Mouse (Mus musculus) G1E (cell line): ENCODE results near the gene Ppil4. TPM values are rescaled to one million over a fixed set of nuclear protein-coding genes. Genes with fewer than 3 reads are reported as not detected.

Source experiments
- ATAC-seq: 2 replicates; pipeline ENCODE4 v1.8.0; 2016; ENCODE audit warnings: mild to moderate bottlenecking; ENCODE audit not compliant: insufficient number of reproducible peaks, poor library complexity, low FRiP score, severe bottlenecking; ENCODE audit errors: extremely low read depth
- DNase-seq: peaks from one replicate; pipeline ENCODE4 v3.0.0; 2012; ENCODE audit warnings: low spot score
- H3K27me3 ChIP-seq: 2 replicates; pipeline ENCODE4 v1.6.1; 2012; ENCODE audit warnings: mild to moderate bottlenecking, low read length, inconsistent platforms; ENCODE audit not compliant: insufficient read depth
- H3K36me3 ChIP-seq: replicated peaks from 2 replicates; pipeline ENCODE3; 2012; ENCODE audit warnings: mild to moderate bottlenecking, inconsistent platforms
- H3K4me1 ChIP-seq: 2 replicates; pipeline ENCODE4 v1.6.1; 2012; ENCODE audit warnings: low read depth, low read length, inconsistent platforms, mixed read lengths; ENCODE audit not compliant: insufficient read depth
- H3K4me3 ChIP-seq: 2 replicates; pipeline ENCODE4 v1.5.1; 2012; ENCODE audit warnings: low read depth, mild to moderate bottlenecking, inconsistent platforms, low read length, moderate library complexity, mixed read lengths
- H3K9me3 ChIP-seq: replicated peaks from 2 replicates; pipeline ENCODE4 v1.6.1; 2012; ENCODE audit warnings: inconsistent platforms
- CTCF ChIP-seq: IDR thresholded peaks from 2 replicates; pipeline ENCODE4 v1.5.1; 2012; ENCODE audit warnings: low read depth, low read length, inconsistent platforms, mixed read lengths
- GATA1 ChIP-seq: IDR thresholded peaks from 2 replicates; pipeline ENCODE4 v1.6.1; 2012; ENCODE audit warnings: borderline replicate concordance, low read length, inconsistent platforms, mixed read lengths
- GATA2 ChIP-seq: IDR thresholded peaks from 2 replicates; pipeline ENCODE4 v1.6.1; 2012; ENCODE audit warnings: low read depth, low read length, inconsistent platforms, borderline replicate concordance
- POLR2AphosphoS5 ChIP-seq: IDR thresholded peaks from 2 replicates; pipeline ENCODE4 v1.6.1; 2012; ENCODE audit warnings: low read depth, low read length, inconsistent platforms; ENCODE audit not compliant: insufficient replicate concordance
- TAL1 ChIP-seq: conservative IDR thresholded peaks from 2 replicates; pipeline ENCODE4 v1.6.1; 2012; ENCODE audit warnings: low read depth, low read length, inconsistent platforms, mixed read lengths
- polyA plus RNA-seq: library from polyadenylated mRNA; stranded (reverse); fragments of >175 nt; gene quantifications from 2 replicates; pipeline ENCODE4 v1.2.3, GENCODE M21; 2012
- total RNA-seq, 2 experiments: library from RNA; stranded (forward) in 1 of 2; stranded (reverse) in 1 of 2; fragments of 200-1000 nt in 1 of 2; fragments of >200 nt in 1 of 2; fragmentation: Nextera tagmentation in 1 of 2; gene quantifications; 2 replicates each; pipeline ENCODE4 v1.2.3; 2014 to 2017

Gene Ppil4
- total and polyA plus RNA-seq, 3 experiments = 7.3 to 97.7 (median 62.1) TPM

GRCm38 (mm10) chr10:7792254-7792750, 389 bp upstream of the Ppil4 start:
- Histone ChIP-seq H3K4me3 (peak overlapping the region; percentile 88), H3K9me3 (no peaks in the 10 kb centered on the region), H3K27me3 (no peaks in the 10 kb centered on the region), H3K36me3 (peaks cover 52% of the 10 kb centered on the region), H3K4me1 (peaks cover 23% of the 10 kb centered on the region)
- TF ChIP-seq CTCF (no peak), GATA2 (no peak), POLR2AphosphoS5 (no peak), GATA1 (no peak)
- 0 out of 2 replicates have a peak, but pooled peaks have one; percentile 18 for ATAC-seq
- no peak for DNase-seq

- H3K4me3 ChIP-seq = no peak overlapping the region
- no peak for TF ChIP-seq GATA1
- TF ChIP-seq POLR2AphosphoS5 = no peak
- no peak for TF ChIP-seq TAL1
- no peak for TF ChIP-seq CTCF
- no peak for TF ChIP-seq GATA2
- H3K4me1 ChIP-seq = peaks cover 3% of the 10 kb centered on the region; the same call in 1 of the 2 replicates
- ATAC-seq = no peak
- no peaks in the 10 kb centered on the region for H3K9me3 ChIP-seq
- H3K36me3 ChIP-seq = peaks cover 92% of the 10 kb centered on the region
- H3K27me3 ChIP-seq = no peaks in the 10 kb centered on the region
- no peak for DNase-seq
Observed at GRCm38 (mm10) chr10:7801258-7801657, 8.6 kb downstream of the Ppil4 start.

DNA sequence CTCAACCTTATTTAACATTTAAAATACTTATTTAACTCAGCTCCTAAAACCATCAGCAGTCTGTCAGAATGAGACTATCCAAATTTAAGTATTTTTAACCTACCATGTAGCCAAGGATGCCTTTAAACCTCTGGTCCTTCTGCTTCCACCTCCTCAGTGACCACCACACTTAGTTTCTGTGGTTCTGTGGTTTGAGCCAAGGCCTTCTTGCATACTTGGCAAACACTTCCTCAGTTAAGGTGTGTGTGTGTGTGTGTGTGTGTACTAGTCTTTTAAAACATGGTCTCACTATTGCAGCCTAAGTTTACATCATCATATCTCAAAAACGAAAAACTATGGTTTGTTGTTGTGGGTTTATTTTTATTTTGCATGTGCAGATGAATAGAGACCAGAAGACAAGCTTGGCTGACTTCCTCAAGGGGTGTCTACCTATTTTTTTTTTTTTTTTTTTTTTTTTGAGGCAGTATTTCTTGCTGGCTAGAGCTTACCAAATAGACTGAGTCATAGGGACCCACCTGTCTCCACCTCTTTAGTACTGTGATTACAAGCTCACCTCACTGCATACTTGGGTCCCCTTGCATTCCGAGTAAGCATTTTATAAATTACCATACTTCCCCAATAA, 9.9 kb downstream of the Ppil4 start:
- no peak for TF ChIP-seq GATA1
- TF ChIP-seq POLR2AphosphoS5 = no peak
- no peak for TF ChIP-seq CTCF
- no peak for TF ChIP-seq GATA2
- Histone ChIP-seq H3K4me1 (peaks cover 3% of the 10 kb centered on the region; the same call in 1 of the 2 replicates), H3K4me3 (no peak overlapping the region), H3K27me3 (no peaks in the 10 kb centered on the region), H3K36me3 (peaks cover 85% of the 10 kb centered on the region), H3K9me3 (no peaks in the 10 kb centered on the region)
- ATAC-seq (no peak), DNase-seq (no peak)

- no peaks in the 10 kb centered on the region for H3K9me3 ChIP-seq
- peaks cover 3% of the 10 kb centered on the region; the same call in 1 of the 2 replicates for H3K4me1 ChIP-seq
- no peak overlapping the region for H3K4me3 ChIP-seq
- no peaks in the 10 kb centered on the region for H3K27me3 ChIP-seq
- TF ChIP-seq GATA1 (no peak), GATA2 (no peak), CTCF (peak; percentile 53)
- no peak; the same call in 1 of the 2 replicates for ATAC-seq
- peaks cover 82% of the 10 kb centered on the region for H3K36me3 ChIP-seq
- peak; percentile 6 for DNase-seq
Observed at GRCm38 (mm10) chr10:7809937-7810336, 17.2 kb downstream of the Ppil4 start.

DNA sequence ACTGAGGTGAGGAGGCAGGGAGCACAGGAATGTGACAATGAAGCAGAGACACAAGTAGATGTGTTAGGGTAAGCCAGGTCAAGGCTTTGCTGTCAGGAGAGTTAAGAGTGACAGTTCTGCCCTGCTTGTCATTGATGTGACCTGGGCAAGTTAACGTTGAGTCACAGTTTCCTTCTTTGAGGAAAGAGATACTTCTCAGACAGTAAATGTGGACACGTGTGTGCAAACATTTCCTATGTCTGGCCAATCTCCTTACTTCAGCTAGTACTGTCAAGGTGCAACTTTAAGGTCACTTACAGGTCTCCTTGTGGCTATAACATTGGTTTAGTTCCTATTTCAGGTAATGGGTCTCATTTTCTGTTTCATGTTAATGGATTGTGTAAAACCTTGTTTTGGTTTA, 23.8 kb downstream of the Ppil4 start:
- TF ChIP-seq GATA1 = no peak
- TF ChIP-seq TAL1 = no peak
- TF ChIP-seq POLR2AphosphoS5 = no peak
- DNase-seq (no peak), ATAC-seq (no peak)
- Histone ChIP-seq H3K36me3 (peaks cover 88% of the 10 kb centered on the region), H3K4me3 (no peak overlapping the region), H3K9me3 (no peaks in the 10 kb centered on the region), H3K27me3 (no peaks in the 10 kb centered on the region), H3K4me1 (peaks cover 3% of the 10 kb centered on the region; the same call in 1 of the 2 replicates)

DNA sequence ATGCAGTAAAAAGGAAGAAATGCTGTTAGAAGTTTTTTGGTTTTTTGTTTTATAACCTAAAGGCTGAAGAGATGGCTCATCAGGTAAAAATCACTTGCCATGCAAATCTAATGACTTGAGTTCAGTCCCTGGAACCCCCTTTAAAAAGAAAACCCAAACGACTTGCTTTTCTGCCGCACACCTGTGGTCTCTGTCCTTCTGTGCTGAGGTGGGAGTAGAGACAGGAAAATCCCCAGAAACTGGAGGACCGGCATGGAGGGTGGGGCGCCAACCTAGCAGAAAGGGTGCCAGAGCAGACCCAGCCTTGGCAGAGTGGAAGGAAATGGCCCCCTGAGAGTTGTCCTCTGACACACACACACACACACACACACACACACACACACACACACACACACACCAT, 26.0 kb downstream of the Ppil4 start:
- no peak for ATAC-seq
- H3K36me3 ChIP-seq = peaks cover 90% of the 10 kb centered on the region
- H3K27me3 ChIP-seq = no peaks in the 10 kb centered on the region
- no peaks in the 10 kb centered on the region for H3K9me3 ChIP-seq
- no peak overlapping the region for H3K4me3 ChIP-seq
- H3K4me1 ChIP-seq = peaks cover 3% of the 10 kb centered on the region; the same call in 1 of the 2 replicates
- no peak for TF ChIP-seq GATA1
- TF ChIP-seq CTCF = no peak
- no peak for TF ChIP-seq GATA2
- no peak for TF ChIP-seq TAL1
- no peak for TF ChIP-seq POLR2AphosphoS5
- DNase-seq = no peak

GRCm38 (mm10) chr10:7819156-7819555, 26.5 kb downstream of the Ppil4 start:
- H3K36me3 ChIP-seq = peaks cover 91% of the 10 kb centered on the region
- no peaks in the 10 kb centered on the region for H3K27me3 ChIP-seq
- TF ChIP-seq GATA1 (no peak), POLR2AphosphoS5 (no peak), CTCF (no peak), TAL1 (no peak), GATA2 (no peak)
- DNase-seq = no peak
- peaks cover 3% of the 10 kb centered on the region; the same call in 1 of the 2 replicates for H3K4me1 ChIP-seq
- no peak overlapping the region for H3K4me3 ChIP-seq
- ATAC-seq = no peak
- H3K9me3 ChIP-seq = no peaks in the 10 kb centered on the region
